Mouse (Mus musculus): Measurements from ENCODE around the gene Numbl.

Gene Numbl

GRCm38 (mm10) chr7:27257046-27257851, 984 bp upstream of the Numbl start:
- DNase-seq: peak; percentile 88

DNA sequence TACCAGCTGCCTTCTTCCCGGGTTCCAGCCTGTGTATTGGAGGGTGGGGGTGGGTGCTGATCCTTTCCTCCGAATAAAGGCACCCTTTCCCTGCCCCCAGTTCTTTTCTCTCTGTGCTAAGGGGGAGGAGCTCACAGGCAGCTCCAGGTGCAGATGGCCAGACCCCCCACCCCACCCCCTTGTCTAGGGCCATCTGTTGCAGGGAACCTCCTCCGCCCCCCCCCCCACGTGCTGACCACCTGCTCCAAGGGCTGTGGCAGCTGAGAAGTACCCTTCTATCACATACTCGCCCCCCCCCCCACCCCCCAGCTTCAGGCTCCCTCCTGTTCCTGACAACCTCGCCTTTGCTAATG, 405 bp upstream of the Numbl start:
- peak; percentile 87 for DNase-seq

DNA sequence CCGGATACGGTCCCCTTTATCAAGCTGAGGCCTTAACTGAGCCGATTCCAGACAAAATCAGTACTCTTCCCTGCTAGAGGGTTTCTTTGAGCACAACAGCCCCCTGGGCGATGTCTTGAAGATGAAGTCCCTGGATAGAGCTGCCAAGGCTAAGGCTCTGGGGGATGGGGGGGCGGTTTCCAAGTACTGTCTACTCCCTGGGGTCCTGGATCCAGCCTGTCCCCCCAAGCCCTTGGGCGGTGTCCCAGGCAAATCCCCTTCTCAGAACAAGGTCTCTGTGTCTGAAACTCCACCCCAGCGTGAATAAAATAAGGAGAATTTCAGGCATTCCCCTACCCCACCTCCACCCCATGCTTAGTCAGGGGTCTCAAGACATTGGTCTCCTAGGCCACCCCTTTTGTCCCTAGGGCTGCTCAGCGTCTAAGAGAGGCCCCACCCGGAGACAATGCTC, 1.1 kb downstream of the Numbl start:
- peak; percentile 53 for DNase-seq

DNA sequence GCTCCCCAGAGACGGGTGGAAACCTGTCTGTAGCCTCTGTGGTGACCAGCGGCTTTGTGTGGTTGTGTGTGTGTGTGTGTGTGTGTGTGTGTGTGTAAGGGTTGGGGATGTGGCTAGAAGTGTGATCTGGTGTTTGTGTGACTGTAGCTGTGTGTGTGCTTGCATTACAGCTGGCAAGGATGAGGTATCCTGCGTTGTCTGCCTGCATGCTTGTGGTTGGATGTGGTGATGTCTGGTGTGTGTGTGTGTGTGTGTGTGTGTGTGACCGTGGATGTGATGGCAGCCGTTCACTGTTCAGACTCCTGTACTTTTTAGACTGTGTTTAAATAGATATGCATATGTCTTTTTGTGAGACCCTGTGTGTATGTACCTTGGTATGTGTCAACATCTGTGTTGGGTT, 1.5 kb downstream of the Numbl start:
- no peak for DNase-seq

DNA sequence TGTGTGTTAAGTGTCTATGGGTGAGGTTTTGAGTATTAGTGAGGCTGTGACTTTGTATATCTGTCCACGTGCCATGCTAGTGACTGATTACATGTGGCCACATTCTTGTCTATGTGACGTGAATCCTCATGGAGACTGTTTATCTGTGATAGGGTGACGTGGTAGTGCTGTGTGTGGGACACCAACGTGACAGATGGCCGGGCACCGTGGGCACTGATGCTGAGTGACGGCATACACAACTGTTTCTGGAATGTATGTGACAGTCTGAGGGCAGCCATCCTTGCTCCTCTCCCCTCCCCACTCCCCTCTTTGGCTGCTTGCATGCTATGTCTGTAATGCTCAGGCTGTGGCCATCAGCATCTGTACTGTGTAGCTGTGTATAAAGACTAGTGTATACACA, 2.6 kb downstream of the Numbl start:
- no peak for DNase-seq

GRCm38 (mm10) chr7:27261888-27262287, 3.7 kb downstream of the Numbl start:
- no peak for DNase-seq

DNA sequence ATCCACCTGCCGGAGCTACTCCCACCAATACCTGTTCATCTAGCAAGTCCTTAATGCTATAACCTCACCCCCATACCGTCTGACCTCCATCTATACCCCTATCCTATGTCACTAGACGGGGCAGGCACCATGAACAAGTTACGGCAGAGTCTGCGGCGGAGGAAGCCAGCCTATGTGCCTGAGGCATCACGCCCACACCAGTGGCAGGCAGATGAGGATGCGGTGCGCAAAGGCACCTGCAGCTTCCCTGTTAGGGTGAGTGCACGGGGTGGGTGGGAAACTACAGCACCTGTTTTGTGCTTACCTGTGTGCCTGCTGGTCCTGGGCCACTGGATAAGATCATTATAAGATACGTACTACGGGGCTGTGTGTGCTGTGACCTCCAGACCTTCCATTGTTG, 6.5 kb downstream of the Numbl start:
- no peak for DNase-seq

DNA sequence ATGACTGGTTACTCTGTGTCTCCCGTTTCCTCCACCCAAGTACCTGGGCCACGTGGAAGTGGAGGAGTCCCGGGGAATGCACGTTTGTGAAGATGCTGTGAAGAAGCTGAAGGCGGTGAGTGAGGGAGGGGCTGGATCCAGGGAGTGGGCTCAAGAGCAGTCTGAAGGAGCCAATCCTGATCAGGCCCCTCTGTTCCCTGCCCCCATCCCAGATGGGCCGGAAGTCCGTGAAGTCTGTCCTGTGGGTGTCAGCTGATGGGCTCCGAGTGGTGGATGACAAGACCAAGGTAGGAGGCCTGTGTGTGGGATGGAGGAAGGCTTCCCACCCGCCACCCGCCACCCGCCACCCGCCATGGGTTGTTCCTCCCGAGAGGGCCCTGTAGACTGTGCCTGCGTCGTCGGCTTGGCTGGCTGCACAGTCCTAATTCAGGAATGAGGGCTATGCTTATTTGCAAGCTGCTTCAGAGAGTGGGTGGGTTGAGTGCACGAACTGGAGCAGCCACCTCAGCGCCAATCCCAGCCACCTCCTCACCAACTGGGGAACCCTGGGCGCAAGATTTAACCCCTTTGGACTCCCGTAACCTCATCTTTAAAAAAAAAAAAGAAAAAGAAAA, 8.4 kb downstream of the Numbl start:
- DNase-seq: no peak

GRCm38 (mm10) chr7:27271423-27271822, 13.2 kb downstream of the Numbl start:
- DNase-seq: no peak

GRCm38 (mm10) chr7:27273739-27274351, 15.6 kb downstream of the Numbl start:
- DNase-seq: peak; percentile 56

DNA sequence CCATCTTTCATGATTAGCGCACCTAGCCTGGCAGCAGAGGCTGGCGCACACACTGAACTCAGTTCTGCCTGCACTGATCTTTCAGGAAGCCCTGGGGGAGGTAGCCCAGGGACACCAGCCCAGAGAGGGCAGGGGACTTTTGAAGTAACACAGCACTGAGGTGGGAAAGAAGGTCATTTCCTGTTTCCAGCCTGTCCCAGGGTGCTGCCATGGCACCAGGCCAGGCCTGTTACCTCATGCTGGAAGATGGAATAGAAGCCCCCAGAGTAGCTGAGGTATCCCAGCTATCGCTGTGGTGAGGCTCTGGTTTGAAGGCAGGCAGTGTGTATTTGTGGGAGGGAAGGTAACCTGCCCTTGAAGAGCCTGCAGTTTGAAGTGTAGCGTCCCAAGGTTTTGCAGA, 16.7 kb downstream of the Numbl start:
- DNase-seq: no peak

DNA sequence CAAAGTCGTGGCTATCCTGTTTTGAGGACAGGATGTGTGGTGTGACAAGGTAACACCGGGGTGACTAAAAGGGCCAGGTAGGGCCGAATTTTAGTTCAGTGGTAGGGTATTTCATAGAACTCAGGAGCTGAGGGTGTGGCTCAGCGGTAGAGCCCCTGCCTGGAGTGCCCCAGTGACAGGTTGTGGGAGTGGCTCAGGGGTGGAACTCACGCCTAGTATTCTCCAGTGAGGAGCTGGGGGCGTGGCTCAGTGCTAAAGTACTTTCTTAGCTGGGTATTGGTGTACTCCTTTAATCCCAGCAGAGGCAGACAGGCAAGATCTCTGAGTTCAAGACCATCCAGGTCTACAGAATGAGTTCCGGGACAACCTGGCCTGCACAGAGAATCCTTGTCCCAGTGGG, 17.8 kb downstream of the Numbl start:
- DNase-seq: no peak

GRCm38 (mm10) chr7:27277191-27277590, 19.0 kb downstream of the Numbl start:
- no peak for DNase-seq

DNA sequence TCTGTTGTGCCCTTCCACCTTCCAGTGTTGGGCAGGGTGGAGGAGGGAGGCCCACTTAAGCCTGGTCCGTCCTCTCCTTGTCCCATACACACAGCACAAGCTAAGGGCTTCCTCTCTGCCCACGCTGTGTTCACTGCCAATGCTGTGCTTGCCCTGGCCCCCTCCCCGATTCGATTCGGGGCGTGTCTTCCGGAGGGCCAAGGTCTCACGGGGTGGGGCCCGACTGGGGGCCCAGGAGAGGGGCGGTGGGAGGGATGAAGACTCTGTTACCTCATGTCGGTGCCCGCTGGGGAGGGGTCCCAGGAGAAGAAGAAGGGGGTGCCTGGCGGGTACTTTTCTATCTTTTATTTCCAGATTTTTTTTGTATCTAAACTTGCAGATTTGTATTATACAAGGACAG, 23.5 kb downstream of the Numbl start:
- DNase-seq: no peak

DNA sequence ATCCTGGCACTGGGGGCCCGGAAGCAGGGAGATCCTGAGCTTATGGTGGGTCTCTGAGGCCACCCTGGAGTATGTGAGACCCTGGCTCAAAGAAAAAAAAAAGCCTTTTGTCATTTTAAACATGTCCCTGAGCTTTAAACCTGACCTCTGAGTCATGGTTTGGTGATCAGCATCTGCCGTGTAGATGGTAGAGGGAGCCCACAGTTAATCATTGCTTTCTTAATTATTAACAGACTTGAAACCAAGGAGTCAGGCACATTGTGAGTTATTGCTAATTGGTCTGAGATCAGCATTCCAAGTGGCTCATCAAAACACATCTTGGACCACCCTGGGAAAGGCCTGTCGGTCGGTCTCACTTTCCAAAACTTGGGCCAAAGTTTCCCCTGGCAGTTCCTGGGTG, 24.0 kb downstream of the Numbl start:
- DNase-seq: no peak

DNA sequence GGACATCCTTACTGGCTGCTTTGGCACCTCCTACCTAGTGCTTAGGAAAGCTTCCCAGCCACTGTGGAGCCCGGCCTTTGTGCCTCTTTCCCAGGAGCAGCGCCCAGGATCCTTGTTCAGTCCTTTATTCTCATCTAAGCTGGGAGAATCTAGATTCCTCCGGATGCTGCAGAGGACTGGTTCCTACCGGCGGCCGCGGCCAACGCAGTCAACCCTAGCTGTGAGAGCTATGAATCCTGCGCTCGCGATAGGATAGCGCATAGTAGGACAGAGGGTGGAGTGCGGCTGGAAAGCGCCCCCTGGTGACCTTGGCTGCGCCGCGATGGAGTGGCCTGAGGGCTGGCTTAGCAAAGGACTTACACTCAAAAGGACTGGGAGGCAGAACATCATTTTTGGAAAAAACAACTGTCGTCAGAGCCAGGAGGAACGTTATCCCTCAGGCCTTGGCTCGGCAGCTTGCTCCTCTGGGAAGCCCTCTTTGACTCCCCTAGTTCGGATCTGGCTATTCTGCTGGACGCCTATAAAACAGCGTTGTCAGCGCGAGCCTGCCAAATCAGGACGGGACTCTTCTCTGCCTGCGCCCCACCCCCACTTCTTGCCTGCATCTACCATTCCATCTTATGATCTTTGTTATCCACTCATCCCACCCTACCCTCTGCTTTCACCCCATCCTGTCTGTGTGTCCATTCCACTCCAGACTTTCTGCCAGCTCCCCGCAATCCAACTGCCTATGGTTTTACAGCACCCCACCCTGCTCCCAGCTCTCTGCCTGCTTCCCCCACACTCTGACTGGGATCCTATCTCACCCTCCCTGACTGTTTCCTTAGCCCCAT, 26.8 kb downstream of the Numbl start:
- peak; percentile 45 for DNase-seq

DNA sequence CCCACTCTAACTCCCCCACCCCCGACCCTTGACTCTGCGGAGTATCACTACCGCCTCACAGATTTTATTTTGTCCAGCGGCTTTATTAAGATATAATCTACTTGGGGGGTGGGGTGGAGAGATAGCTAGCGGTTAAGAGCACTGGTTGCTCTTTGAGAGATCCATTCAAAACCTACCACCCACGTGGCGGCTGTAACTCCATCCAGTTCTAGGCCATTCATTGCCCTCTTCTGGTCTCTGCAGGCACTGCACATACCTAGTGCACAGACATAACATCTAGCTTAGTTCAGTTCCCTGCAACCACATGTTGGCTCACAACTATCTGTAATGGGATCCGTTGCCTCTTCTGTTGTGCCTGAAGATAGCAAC, 27.4 kb downstream of the Numbl start:
- DNase-seq: peak; percentile 85

GRCm38 (mm10) chr7:27288732-27289131, 30.5 kb downstream of the Numbl start:
- no peak for DNase-seq

- DNase-seq: no peak
Observed at GRCm38 (mm10) chr7:27290555-27290954, 32.3 kb downstream of the Numbl start.

- no peak for DNase-seq
Observed at GRCm38 (mm10) chr7:27291795-27292466, 33.7 kb downstream of the Numbl start.

DNA sequence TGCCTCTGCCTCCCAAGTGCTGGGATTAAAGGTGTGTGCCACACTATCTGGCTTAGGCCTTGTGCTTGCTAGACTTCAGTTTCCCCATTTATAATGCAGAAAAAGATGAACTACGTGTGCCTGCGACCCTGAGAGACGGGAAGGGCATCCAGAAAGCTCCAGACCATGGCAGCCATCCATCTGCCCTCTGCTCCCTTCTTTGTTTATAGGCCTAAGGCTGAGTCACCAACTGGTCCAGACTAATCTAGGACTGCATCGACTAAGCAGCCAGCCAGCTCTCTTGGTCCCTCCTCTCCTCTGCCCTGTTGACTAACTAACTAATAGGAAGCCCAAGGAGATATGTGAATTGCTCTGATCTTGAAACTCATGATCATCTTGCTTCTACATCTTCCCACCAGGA, 37.7 kb downstream of the Numbl start:
- DNase-seq: no peak

- no peak for DNase-seq
Observed at GRCm38 (mm10) chr7:27296518-27296917, 38.3 kb downstream of the Numbl start.

Data from retina, postnatal 1 day (tissue).